Mouse (Mus musculus) CH12.LX (cell line): ENCODE data around the gene Lpar1. TPM values are rescaled to one million over a fixed set of nuclear protein-coding genes. Genes with fewer than 3 reads are reported as not detected.

Experiments
- DNase-seq: peaks from one replicate; pipeline ENCODE4 v3.0.0-alpha.2; 2013; ENCODE audit errors: extremely low read depth
- H3K27ac ChIP-seq: 2 replicates; pipeline ENCODE4 v1.5.1; 2012; ENCODE audit warnings: low read depth, mild to moderate bottlenecking, control low read depth, moderate library complexity; ENCODE audit not compliant: insufficient read depth
- H3K27me3 ChIP-seq: replicated peaks from 2 replicates; pipeline ENCODE3; 2012; ENCODE audit warnings: inconsistent platforms
- H3K36me3 ChIP-seq, 2 experiments: replicated peaks in 1 of 2; 2 replicates each; pipeline versions ENCODE3 to v1.6.1; 2012; ENCODE audit warnings: inconsistent platforms in 1 of 2, low read length in 1 of 2, mild to moderate bottlenecking in 1 of 2, mixed read lengths in 1 of 2, moderate library complexity in 1 of 2; ENCODE audit not compliant: control insufficient read depth in 1 of 2, insufficient read depth in 1 of 2
- H3K4me1 ChIP-seq, 2 experiments: 2 replicates each; pipeline ENCODE4 v1.6.1; 2012; ENCODE audit warnings: inconsistent platforms in 1 of 2, moderate library complexity in 1 of 2; ENCODE audit not compliant: insufficient read depth in 2 of 2, control insufficient read depth in 1 of 2
- H3K4me2 ChIP-seq: 2 replicates; pipeline ENCODE4 v1.6.1; 2012; ENCODE audit warnings: low read depth, mild to moderate bottlenecking, control low read depth; ENCODE audit not compliant: poor library complexity, insufficient read depth, severe bottlenecking
- H3K4me3 ChIP-seq, 3 experiments: fragments of 150-350 bp in 1 of 3; sonication (generic) in 1 of 3; replicated peaks in 1 of 3; 2 replicates each; pipeline versions ENCODE3 to v1.5.1; 2011 to 2012; ENCODE audit warnings: low read depth in 2 of 3, low read length in 2 of 3, mild to moderate bottlenecking in 2 of 3, moderate library complexity in 2 of 3, control low read depth in 1 of 3, improper control_type of control experiment in 1 of 3, inconsistent platforms in 1 of 3, mixed read lengths in 1 of 3; ENCODE audit not compliant: poor library complexity in 1 of 3
- H3K79me2 ChIP-seq: replicated peaks from 2 replicates; pipeline ENCODE4 v1.6.1; 2012; ENCODE audit warnings: mild to moderate bottlenecking, moderate library complexity; ENCODE audit not compliant: control insufficient read depth, poor library complexity, insufficient read depth, severe bottlenecking; ENCODE audit errors: extremely low read depth
- H3K9ac ChIP-seq: 2 replicates; pipeline ENCODE4 v1.6.1; 2012; ENCODE audit warnings: low read depth, mild to moderate bottlenecking, control low read depth, moderate library complexity; ENCODE audit not compliant: insufficient read depth
- H3K9me3 ChIP-seq: replicated peaks from 2 replicates; pipeline ENCODE3; 2012; ENCODE audit warnings: low read length, inconsistent platforms, mixed read lengths
- BHLHE40 ChIP-seq: IDR thresholded peaks from 2 replicates; pipeline ENCODE4 v1.6.1; 2011; ENCODE audit warnings: mild to moderate bottlenecking, low read depth, low read length, improper control_type of control experiment
- CHD1 ChIP-seq: IDR thresholded peaks from 2 replicates; pipeline ENCODE4 v1.6.1; 2012; ENCODE audit warnings: low read depth, low read length, improper control_type of control experiment, inconsistent platforms
- CHD2 ChIP-seq: IDR thresholded peaks from 2 replicates; pipeline ENCODE4 v1.6.1; 2011; ENCODE audit warnings: low read length, improper control_type of control experiment
- IRF4 ChIP-seq: IDR thresholded peaks from 2 replicates; pipeline ENCODE4 v1.6.1; 2014; ENCODE audit warnings: low read depth, mild to moderate bottlenecking, inconsistent platforms, low read length, improper control_type of control experiment
- KAT2A ChIP-seq: IDR thresholded peaks from 2 replicates; pipeline ENCODE4 v1.6.1; 2012; ENCODE audit warnings: low read length, improper control_type of control experiment, inconsistent platforms; ENCODE audit not compliant: insufficient replicate concordance
- MAX ChIP-seq: IDR thresholded peaks from 2 replicates; pipeline ENCODE4 v1.6.1; 2011; ENCODE audit warnings: low read length, improper control_type of control experiment
- MYC ChIP-seq: IDR thresholded peaks from 2 replicates; pipeline ENCODE4 v1.6.1; 2011; ENCODE audit warnings: low read depth, mild to moderate bottlenecking, improper control_type of control experiment, low read length
- SMC3 ChIP-seq: IDR thresholded peaks from 2 replicates; pipeline ENCODE4 v1.6.1; 2011; ENCODE audit warnings: low read depth, low read length, improper control_type of control experiment
- USF2 ChIP-seq: conservative IDR thresholded peaks from 2 replicates; pipeline ENCODE4 v1.6.1; 2011; ENCODE audit warnings: low read depth, low read length, improper control_type of control experiment
- dilution Hi-C: fragments of 300-500 bp; cut with MboI; formaldehyde crosslinking; loops from 2 replicates; pipeline ENCODE4 v1.14.3; 2020; ENCODE audit warnings: low sequenced_read_pairs; ENCODE audit not compliant: extremely low pct_unique_long_range_greater_than_20kb, extremely low pct_ligation_motif_present
- in situ Hi-C: fragments of 300-500 bp; cut with MboI; formaldehyde crosslinking; loops from 3 replicates; pipeline ENCODE4 v1.14.3; 2019; ENCODE audit warnings: low sequenced_read_pairs, low pct_ligation_motif_present, low pct_unique_long_range_greater_than_20kb, mixed read lengths
- polyA plus RNA-seq: library from polyadenylated mRNA; unstranded; fragments of >175 nt; gene quantifications from 2 replicates; pipeline ENCODE4 v1.2.1, GENCODE M21; 2012; ENCODE audit warnings: low read depth; ENCODE audit not compliant: insufficient read length
- total RNA-seq, 2 experiments: library from RNA; depleted of rRNA; stranded (reverse); fragments of 300-350 nt in 1 of 2; fragments of >200 nt in 1 of 2; gene quantifications; 2 replicates each; pipeline ENCODE4 v1.2.3; 2012 to 2014

Gene Lpar1
- total and polyA plus RNA-seq, 3 experiments = 0.04 TPM; not detected in 2

- Histone ChIP-seq H3K79me2 (no peaks in the 10 kb centered on the region), H3K4me1 (peaks cover 2 to 6% of the 10 kb centered on the region in 2 experiments; a peak in 1 of 4 replicates), H3K9ac (no peak overlapping the region), H3K36me3 (no peaks in the 10 kb centered on the region), H3K27me3 (no peaks in the 10 kb centered on the region), H3K9me3 (no peaks in the 10 kb centered on the region), H3K4me2 (no peak overlapping the region), H3K4me3 (no peak overlapping the region), H3K27ac (no peak overlapping the region)
- dilution Hi-C loops = no loop called here
- no peak for DNase-seq
- in situ Hi-C loops = no loop called here
- TF ChIP-seq KAT2A = no peak
These were observed 6.5 kb downstream of the Lpar1 start for GRCm38 (mm10) chr4:58547273-58547565.

- in situ Hi-C loops = no loop called here
- TF ChIP-seq CHD1 (no peak), BHLHE40 (peak; percentile 76), CHD2 (0 out of 2 replicates have a peak, but pooled peaks have one; percentile 34), SMC3 (no peak), MAX (peak; percentile 45; the same call in 1 of the 2 replicates), IRF4 (peak; percentile 18; the same call in 1 of the 2 replicates), MYC (0 out of 2 replicates have a peak, but pooled peaks have one; percentile 31)
- TF ChIP-seq, all 38 proteins: peak for 5
- peaks cover 2 to 6% of the 10 kb centered on the region in 2 experiments; a peak in 1 of 4 replicates for H3K4me1 ChIP-seq
- H3K27ac ChIP-seq = no peak overlapping the region
- peak; percentile 5 for DNase-seq
- no peaks in the 10 kb centered on the region for H3K79me2 ChIP-seq
- H3K4me2 ChIP-seq = no peak overlapping the region
- no peaks in the 10 kb centered on the region for H3K27me3 ChIP-seq
- H3K9me3 ChIP-seq = no peaks in the 10 kb centered on the region
- H3K4me3 ChIP-seq = no peak overlapping the region
- dilution Hi-C loops = no loop called here
- no peak overlapping the region for H3K9ac ChIP-seq
- H3K36me3 ChIP-seq = no peaks in the 10 kb centered on the region
These were observed 7.0 kb downstream of the Lpar1 start for GRCm38 (mm10) chr4:58546441-58547272.

DNA sequence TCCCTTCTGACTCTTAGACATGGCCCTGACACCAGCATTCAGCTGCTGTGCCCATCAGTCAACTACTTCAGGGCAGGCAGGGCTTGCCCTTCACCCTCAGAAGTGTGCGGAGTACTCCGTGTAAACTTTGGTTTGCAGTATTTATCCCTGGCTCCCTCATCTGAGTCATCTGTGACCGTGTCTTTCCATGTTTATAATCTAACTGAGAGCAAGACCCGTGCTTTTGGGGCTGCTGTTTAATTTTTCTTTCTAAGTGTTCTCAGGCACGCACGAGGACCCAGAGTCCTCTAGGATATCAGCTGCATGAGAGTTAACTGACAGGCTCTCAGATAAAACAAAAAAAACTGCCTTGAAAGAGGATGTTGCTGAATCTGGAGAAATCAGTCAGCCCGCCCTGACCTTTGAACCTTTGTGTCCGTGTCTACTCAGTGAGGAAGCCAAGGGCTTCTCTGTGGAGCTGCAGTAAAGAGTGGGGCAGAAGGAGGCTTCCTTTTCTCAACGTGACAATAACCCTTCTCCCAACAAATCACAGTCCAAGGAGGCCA, 7.7 kb downstream of the Lpar1 start:
- Histone ChIP-seq H3K9ac (no peak overlapping the region), H3K9me3 (no peaks in the 10 kb centered on the region), H3K4me1 (peaks cover 2 to 6% of the 10 kb centered on the region in 2 experiments; a peak in 1 of 4 replicates), H3K79me2 (no peaks in the 10 kb centered on the region), H3K27me3 (no peaks in the 10 kb centered on the region), H3K4me2 (no peak overlapping the region), H3K27ac (no peak overlapping the region), H3K4me3 (no peak overlapping the region), H3K36me3 (no peaks in the 10 kb centered on the region)
- in situ Hi-C loops = no loop called here
- dilution Hi-C loops = no loop called here
- no peak for TF ChIP-seq USF2
- DNase-seq = no peak
